Mouse (Mus musculus) layer of hippocampus, postnatal 14 days (tissue): Measurements from ENCODE around the gene Asb15. TPM values are rescaled to one million over a fixed set of nuclear protein-coding genes. Genes with fewer than 3 reads are reported as not detected.

Source experiments
- DNase-seq, 2 experiments: peaks; one replicate each; pipeline ENCODE4 v3.0.0; 2021 to 2022; ENCODE audit warnings: low spot score in 2 of 2, mixed read lengths in 1 of 2
- long read RNA-seq, 2 experiments: library from polyadenylated mRNA; stranded (forward); transcript quantifications; one replicate each; pipeline ENCODE4 v2.0.0; 2021
- total RNA-seq, 2 experiments: library from RNA; stranded (reverse); gene quantifications; 2 replicates each; pipeline ENCODE4 v1.2.3; 2021

Asb15 gene
- total RNA-seq: not detected
- long read RNA-seq, experiment 1: 0 reads
- long read RNA-seq, experiment 2: 0 reads

- no peak for DNase-seq
Observed at GRCm38 (mm10) chr6:24528064-24528243, at the start of gene Asb15. Gene Asb15, plus strand, starts transcription at chr6:24528144.

DNA sequence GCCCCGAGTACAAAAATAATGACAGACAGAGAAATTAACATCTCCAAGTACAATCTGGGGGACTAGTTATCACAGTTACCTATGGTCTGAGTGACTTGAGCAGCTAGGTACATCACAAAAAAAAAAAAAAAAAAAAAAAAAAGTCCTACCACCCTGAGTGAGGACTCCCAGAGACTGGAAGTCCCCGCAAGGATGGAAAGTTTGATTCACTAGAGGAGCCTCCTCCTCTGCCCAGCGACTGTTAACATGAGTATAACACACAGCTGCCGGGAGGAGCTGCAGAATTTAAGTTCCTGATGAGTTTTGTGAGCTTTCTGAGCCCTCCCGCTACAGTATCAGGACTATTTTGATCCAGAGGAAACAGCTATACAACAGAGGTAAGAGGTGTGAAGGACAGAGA, 41.4 kb upstream of the Asb15 start:
- DNase-seq: no peak

DNA sequence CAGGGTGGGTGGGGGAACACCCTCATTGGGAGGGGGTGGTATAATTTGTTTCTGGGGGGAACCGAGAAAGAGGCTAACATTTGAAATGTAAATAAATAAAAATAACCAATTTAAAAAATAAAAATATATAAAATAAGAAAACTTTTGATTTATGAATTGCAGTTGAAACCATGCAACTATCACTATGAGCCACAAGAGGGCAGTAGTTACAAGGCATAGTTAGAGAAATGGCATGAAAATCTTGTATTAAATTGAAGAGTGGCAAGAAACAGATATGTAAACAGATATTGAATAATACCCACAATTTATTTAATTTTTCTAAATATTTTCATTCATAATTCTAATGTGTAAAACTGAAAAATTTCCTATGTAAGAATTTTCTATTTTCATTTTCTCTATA, 37.6 kb upstream of the Asb15 start:
- no peak for DNase-seq

DNA sequence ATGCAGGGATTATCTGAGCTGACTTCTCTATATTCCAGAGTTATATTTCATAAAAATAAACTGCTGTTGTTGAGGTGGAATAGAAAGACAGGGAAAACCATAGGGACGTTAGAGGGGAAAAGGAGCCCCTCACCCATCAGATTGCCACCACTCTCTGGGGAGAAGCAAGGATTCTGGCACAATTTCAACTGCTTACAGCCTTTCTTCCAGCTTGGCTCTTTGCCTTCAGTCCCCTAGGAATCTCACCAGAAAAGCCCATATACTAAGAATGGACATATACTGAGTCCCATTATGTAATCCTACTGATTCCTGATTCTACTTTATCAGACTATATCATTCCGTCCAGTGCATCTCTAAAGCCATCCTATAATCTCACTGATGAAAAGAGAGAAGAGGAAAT, 23.8 kb upstream of the Asb15 start:
- DNase-seq: no peak

- peak; percentile 68 to 84 for DNase-seq
Observed at GRCm38 (mm10) chr6:24514552-24515284, 13.2 kb upstream of the Asb15 start, which contains the start of gene Iqub. Gene Iqub, minus strand, starts transcription at chr6:24515067.

DNA sequence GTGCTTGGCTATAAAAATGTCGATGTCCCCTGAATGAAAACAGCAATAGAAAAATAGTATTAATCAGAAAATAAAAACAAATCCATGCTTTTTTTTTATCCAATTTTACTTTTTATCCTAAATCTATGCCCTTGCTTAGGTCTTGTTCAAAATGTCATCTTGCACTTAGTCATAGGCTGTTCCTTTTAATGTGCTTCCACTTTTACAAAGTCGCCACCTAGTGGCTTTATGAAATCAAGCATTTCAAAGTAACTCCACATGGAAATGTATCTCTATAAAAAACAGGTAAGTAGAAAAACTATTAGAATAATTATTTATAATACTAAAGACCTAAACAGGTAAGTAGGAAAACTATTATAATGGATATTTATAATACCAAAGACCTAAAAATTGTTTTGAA, 11.7 kb upstream of the Asb15 start:
- DNase-seq: peak in 1 of 2 experiments; percentile 62

- DNase-seq: no peak
Observed at GRCm38 (mm10) chr6:24525705-24526104, 2.2 kb upstream of the Asb15 start.

DNA sequence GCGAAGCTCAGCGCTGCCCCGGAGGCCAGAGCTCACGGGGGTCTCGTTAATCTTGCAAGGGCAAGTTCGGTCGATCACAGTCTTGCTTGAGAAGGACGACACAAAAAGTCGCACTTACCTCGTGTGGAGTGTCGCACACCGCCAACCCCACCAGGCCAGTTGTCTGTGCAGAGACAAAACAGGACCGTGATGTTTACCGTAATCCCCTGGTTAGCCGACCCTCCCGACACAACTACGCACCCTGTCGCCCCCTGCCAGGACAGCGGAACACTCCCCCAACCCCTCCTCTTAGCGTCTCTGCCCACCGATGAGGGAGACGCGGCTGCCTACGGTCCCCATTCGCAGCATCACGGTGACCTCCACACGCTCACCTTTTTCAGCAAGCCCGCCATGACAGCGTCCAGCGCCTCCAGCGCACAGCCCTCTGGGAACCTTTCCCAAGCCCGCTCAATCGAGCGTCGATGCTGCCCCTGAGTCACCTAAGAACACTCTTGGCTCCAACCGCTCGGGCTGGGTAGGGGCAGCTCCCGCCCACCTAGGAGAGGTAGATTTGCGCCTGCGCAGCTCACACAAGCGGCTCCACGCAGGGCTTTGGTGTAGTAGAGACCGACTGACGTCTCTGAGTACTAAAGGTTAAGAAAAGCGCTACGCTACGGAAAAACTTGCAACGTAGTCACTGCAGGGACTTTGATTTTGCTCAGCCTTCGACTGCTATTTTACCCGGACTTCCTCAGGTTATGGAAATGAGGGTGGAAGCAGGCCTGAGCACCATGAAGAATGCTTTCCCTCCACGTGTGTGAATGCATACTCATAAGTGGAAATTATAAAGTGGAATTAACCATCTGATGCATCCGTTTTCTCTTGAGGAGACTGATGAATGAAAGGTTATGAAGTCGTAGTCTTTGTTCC, 535 bp upstream of the Asb15 start, which contains the start of gene Ndufa5:
TSS of gene Ndufa5 (minus strand) at position 859 of the 909 bp plus-strand sequence.
- peak; percentile 79 to 93 for DNase-seq

- peak; percentile 32 to 78 for DNase-seq
Observed at GRCm38 (mm10) chr6:24530166-24530565, 2.2 kb downstream of the Asb15 start.

DNA sequence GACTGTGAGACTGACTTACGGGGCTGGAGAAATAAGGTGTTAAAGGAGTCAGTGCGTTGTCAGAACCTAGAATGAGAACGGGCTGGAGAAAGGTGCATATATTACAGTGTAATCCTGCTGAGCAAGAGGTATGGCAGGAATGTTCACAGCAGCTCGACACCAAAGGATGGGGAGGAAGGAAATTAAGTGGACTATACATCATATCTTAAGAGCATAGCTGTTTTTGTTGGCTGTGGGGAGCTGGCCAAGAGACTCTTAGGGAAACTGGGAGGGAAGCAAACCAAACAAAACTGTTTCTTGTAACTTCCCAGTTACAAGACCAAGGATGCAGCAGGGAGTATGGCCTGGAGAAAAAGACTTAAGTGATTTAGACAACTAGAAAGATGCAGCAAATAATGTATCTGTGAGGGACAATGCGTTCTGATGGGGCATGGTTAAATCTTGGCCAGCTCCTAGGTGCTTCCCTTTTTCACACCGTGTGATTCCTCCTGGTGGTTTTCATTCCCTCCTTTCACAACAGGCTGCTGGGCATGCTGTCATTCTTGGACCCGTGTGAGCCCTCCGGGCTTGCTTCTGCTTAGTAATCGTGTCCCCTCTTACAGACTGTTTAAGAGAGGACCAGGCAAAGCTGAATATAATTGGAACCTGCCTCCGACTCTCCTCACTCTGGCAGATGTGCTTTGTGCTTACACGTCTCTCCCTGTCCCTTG, 2.9 kb downstream of the Asb15 start:
- DNase-seq: no peak

DNA sequence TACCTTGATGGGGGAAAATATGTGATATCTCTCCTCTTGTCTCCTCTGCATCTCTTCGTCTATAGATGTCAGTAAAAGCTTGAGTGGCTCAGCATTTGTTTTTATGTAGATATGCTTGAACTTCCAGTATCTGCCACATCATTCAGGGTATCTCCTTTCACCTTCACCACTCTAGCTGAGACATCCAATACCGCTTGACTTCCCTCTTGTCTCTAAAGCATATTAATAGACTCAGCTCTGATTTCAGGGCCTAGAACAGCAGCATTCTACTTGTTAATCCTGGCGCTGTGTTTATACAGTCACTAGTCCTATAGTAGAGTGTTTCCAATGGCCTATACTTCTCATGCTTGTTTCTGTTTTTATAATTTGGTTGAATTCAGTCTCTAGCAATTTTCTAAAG, 4.9 kb downstream of the Asb15 start:
- no peak for DNase-seq

- no peak for DNase-seq
Observed at GRCm38 (mm10) chr6:24538435-24538834, 10.5 kb downstream of the Asb15 start.

- DNase-seq: no peak
Observed at GRCm38 (mm10) chr6:24540106-24540505, 12.2 kb downstream of the Asb15 start.

DNA sequence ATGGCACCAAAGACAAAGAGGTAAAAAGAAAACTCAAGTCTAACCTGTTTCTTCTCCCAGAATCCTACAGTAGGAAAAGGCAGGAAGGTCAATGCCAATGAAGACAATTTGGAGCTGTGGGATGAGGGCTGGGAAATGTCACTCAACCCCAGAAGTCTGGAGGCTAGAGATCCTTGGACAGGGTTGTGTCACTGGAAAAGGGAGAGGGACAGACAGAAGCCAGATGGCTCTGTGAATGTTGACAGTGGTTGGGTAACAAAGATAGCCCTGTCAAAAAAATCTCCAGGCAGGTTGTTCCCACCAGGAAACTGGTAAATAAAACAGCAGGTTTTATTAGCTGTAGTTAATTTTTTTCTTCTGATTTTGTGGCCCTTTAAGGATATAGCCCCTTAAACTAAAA, 14.4 kb downstream of the Asb15 start:
- DNase-seq: no peak

- no peak for DNase-seq
Observed at GRCm38 (mm10) chr6:24543119-24543591, 15.2 kb downstream of the Asb15 start.

DNA sequence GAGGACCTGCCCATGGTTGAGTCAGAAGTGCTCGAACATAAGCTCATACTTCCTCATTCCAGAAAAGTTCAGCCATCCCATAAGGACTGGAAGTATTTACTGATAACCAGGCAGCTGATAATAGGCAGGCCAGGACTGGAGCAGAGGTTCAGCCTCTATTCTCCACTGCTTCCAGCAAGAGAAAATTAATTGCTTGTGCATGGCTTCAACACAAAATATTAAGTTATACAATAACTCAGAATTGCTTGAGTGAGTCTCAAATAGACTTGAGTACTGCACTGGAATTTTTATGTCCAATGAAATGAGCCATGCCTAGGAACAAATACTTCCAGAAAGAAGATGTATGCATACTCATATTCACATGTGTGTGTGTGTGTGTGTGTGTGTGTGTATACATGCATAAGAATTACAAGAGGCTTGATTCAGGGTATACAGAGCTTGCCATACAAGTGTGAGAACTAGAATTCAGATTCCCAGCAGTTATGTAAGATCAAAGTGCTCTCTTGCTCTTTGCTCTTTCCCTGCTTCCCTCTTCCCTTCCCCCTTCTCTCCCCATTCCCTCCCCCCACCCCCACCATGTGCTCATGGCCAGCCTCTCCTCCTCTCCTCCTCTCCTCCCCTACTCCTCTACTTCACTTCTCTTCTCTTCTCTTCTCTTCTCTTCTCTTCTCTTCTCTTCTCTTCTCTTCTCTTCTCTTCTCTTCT, 18.9 kb downstream of the Asb15 start:
- no peak for DNase-seq

- no peak for DNase-seq
Observed at GRCm38 (mm10) chr6:24549801-24550200, 21.9 kb downstream of the Asb15 start.

DNA sequence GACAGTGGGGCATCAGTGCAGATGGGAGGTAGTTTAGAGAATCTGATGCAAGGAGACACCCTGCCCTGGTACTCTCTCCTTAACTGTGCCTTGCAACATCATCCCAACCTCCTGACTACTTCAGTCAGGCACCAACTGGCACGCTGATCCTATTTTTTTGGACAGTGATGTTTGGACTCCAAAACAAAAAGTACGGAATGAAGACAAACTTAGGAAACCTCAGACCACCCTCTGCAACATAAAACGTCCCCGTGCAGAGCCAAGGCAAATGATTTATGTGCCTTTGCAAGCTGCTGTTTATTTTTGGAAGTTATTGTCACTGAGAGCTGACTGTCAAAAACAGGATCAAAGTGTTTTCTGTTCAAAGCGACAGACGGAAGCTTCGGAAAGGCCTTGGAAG, 24.1 kb downstream of the Asb15 start:
- peak in 1 of 2 experiments; percentile 47 for DNase-seq

GRCm38 (mm10) chr6:24554427-24555086, 26.6 kb downstream of the Asb15 start:
- no peak for DNase-seq

- no peak for DNase-seq
Observed at GRCm38 (mm10) chr6:24555488-24555887, 27.5 kb downstream of the Asb15 start.

DNA sequence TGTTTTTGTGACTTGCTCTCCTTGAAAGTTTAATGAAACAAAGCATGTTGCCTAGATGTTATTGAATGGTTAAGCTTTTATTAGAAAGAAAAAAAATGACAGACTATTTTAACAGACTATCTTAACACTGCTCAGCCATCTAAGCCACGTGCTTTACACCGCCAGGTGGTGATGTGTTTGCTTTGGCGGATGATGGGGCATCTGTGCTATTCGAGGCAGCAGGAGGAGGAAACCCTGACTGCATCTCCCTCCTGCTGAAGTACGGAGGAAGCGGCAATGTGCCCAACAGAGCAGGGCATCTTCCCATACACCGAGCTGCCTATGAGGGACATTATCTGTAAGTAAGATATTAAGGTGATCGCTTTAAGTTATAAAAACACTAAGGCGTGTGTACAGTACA, 36.1 kb downstream of the Asb15 start:
- peak; percentile 46 to 54 for DNase-seq
